Mouse (Mus musculus) natural killer cell, adult 2 months (primary cell): ENCODE results near the gene 2610318N02Rik.
"Not testable (repeated sequence)": the region's sequence is repeated elsewhere in the genome, so short reads cannot be mapped to it uniquely, and the experiment has no call there.

Experiments
- DNase-seq, 2 experiments: peaks; one replicate each; pipeline ENCODE4 v3.0.0; 2022; ENCODE audit warnings: low spot score in 2 of 2

The 2610318N02Rik gene

DNA sequence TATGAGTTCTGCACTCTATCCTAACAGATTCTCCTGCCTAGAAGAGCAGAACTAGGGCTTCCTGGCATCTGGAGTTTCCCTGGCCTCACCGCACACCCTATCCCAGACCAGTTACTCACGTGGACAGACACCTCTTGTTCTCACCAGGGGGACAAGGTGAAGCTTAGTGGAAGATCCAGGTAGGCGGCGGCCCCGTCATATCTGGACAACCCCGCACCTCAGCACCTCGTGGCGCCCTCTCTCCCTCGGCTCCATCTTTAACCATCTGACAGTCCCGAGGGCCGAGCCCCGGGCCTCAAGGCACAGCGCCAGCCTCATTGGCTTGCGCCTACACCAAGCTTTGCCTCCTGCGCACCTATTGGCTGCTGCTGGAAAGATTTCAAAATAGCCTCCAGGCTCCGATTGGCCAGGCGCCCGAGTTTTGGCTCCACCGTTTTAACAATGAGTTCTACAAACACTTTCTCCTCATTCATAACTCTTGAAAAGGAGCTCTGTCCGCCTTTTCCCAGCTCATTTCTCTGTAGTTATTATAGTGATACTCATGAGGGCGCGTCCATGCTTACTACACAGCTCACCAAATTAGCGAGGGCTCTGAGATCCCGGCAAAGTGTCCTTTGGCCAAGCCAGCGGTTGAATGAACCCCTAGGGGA, at the start of gene 2610318N02Rik:
Gene 2610318N02Rik, minus strand, starts transcription at position 297 of the 650 bp plus-strand sequence.
- DNase-seq = peak; percentile 66 to 71

DNA sequence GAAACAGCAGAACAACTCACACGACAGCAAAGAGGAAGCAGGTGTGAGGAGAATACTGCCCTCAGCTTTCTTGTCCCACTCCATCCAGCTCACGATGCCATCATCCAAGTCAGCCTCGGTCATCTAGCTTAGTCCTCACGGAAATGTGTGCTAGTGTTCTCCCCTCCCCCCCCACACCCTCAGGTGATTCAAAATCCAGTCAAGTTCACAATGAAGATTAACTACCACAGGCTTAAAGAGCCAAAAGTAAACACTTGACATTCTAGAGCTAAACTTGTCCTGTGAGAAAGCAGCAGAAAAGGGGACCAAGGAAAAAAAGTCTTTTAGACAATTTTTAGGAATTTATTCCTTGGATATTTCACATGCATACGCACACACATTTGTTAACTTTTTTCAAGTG, 43.1 kb upstream of the 2610318N02Rik start:
- DNase-seq = no peak

DNA sequence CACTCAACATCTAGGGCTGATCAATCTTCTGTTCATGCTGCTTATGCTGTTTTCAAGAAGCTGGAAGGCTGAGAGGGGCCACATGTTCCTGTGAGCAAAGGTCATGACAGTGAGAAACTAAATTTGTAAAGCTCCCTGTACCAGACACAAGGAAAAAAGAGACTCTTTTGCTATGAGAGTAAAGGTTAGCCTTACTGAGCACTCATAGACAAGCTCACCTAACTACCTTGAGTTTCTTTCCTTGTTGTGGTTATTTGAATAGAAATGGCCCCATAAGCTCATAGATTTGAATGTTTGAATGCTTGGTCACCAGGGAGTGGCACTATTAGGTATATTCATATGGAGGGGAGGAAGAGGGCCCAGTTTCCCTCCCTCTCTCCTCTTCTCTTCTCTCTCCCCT, 42.2 kb upstream of the 2610318N02Rik start:
- no peak for DNase-seq

DNA sequence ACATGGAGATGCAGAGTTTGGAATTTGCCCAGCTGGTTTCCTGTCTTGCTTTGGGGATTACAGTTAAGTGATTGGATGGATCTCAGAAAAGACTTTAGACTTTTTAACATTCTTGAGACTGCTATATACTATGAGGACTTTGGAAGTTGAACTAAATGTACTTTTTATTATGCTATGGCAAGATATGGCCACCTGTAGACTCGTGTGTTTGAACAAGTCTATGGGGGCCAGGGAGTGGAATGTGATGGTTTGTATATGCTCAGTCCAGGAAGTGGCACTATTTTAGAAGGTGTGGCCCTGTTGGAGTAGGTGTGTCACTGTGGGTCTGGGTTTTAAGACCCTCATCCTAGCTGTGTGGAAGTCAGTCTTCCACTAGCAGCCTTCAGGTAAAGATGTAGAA, 40.5 kb upstream of the 2610318N02Rik start:
- DNase-seq = not testable (repeated sequence)

- DNase-seq = no peak
Observed at GRCm38 (mm10) chr16:17154346-17154745, 29.4 kb upstream of the 2610318N02Rik start.

- no peak for DNase-seq
Observed at GRCm38 (mm10) chr16:17151874-17152273, 26.9 kb upstream of the 2610318N02Rik start.

GRCm38 (mm10) chr16:17150520-17151258, 25.7 kb upstream of the 2610318N02Rik start:
- DNase-seq = no peak

DNA sequence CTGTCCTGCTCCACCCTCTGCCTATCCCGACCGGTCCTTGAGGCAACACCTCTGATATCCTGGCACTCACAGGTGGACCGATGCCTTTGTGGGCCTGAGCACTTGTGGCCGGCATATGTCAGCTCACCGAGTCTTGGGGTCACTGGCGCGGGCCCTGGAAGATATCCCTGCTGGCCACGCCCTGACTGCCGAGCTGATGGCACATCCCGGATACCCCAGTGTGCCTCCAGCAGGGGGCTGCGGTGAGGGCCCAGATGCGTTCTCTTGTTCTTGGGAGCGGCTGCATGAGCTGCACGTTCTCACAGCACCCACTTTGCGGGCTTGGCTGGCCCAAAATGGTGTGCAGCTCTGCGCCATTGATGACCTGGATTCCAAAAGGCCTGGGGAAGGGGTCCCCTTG, 23.1 kb upstream of the 2610318N02Rik start:
- no peak for DNase-seq

DNA sequence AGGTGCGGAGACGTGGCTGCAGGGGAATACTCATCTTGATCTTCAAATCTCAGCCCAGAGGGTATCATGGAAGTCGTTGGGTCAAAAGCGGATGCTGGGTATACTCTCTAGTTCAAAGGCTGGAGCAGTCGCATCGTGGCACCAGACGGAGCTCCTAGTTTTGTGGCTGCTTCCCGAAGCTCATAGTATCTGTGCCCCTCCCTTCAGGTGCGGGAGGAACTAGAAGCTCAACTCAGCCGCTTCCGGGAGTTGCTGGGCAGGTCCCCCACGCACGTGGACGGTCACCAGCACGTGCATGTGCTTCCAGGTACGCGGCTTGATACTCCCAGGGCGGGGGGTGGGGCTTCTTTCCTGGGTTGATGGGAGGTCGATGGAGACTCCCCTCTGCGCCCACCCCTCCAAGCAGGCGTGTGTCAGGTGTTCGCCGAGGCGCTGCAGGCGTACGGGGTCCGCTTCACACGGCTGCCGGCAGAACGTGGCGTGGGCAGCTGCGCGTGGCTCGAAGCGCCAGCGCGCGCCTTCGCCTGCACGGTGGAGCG, 22.5 kb upstream of the 2610318N02Rik start:
- peak in 1 of 2 experiments; percentile 23 for DNase-seq

GRCm38 (mm10) chr16:17146772-17147235, 21.8 kb upstream of the 2610318N02Rik start, which contains the start of gene Ccdc116:
Gene Ccdc116 (minus strand): TSS chr16:17147229.
- DNase-seq = peak; percentile 59 to 77

GRCm38 (mm10) chr16:17144339-17144738, 19.4 kb upstream of the 2610318N02Rik start, which contains the start of gene Ydjc:
Gene Ydjc (plus strand): TSS chr16:17144621.
- DNase-seq = no peak

DNA sequence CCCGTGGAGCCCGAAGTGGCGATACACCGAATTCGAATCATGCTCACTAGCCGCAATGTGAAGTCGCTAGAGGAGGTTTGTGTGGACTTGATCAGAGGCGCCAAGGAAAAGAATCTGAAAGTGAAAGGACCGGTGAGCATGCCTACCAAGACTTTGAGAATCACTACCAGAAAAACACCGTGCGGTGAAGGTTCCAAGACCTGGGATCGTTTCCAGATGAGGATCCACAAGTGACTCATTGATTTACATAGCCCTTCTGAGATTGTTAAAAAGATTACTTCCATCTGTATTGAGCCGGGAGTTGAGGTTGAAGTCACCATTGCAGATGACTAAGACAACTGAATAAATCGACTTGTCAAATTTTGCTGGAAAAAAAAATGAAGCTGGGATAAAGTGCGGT, 12.4 kb upstream of the 2610318N02Rik start:
- no peak for DNase-seq

DNA sequence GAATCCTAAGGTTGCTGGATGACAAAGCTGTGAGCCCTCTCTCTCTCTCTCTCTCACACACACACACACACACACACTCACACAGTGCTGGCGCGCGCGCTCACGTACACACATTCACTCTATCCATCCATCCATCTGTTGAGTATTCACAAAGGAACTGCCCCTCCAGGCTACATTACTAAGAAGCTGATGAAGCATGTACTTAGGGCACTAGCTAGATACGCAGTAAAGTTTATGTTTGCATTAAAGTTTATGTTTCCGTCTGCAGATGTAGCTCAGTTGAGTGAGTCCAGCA, 7.9 kb upstream of the 2610318N02Rik start:
- DNase-seq = no peak

DNA sequence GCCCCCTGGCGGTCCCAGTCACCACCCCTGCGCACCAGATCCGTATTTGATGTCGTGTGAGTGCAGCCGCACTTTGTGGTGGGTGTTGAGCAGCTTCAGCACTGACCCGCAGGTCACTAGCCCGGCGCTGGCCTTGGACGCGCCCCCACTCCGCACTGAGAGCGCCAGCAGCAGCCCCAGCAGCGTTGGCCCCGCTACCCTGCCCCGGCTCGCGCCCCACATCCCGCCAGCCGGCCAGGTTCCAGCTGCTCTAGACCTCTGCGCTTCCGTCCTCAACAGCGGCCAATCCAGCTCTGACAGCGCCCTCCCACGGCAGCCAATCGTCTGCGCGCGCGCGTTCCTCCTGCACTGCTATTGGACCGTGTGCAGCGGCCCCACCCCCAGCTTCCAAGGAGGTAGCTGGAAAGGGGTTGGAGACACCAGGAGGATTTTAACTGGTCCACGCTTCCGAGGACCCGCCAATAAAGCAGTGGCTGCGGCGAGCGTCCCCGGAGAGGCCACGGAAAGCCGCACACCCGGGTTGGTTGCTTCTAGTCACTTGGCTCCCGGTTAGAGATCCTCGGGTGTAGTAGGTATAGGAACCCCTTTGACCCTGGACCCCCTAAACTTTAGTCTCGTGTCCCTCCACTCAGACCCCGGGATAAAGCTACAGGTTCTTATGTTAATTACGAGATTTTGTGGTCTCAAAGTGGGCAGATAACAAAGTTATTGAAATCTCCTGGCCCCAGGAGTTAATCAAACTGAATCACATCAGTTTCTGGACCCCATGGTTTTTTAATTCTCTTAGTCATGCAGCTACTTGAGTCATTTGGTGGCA, 7.3 kb upstream of the 2610318N02Rik start, which contains the start of gene Sdf2l1:
Gene Sdf2l1, minus strand, starts transcription at position 295 of the 817 bp plus-strand sequence.
- peak; percentile 89 to 93 for DNase-seq

- DNase-seq = peak; percentile 13 to 20
Observed at GRCm38 (mm10) chr16:17131191-17132088, 6.5 kb upstream of the 2610318N02Rik start.

GRCm38 (mm10) chr16:17127292-17127691, 2.3 kb upstream of the 2610318N02Rik start:
- peak; percentile 50 to 66 for DNase-seq

- DNase-seq = no peak
Observed at GRCm38 (mm10) chr16:17124119-17124870, 672 bp downstream of the 2610318N02Rik start.

DNA sequence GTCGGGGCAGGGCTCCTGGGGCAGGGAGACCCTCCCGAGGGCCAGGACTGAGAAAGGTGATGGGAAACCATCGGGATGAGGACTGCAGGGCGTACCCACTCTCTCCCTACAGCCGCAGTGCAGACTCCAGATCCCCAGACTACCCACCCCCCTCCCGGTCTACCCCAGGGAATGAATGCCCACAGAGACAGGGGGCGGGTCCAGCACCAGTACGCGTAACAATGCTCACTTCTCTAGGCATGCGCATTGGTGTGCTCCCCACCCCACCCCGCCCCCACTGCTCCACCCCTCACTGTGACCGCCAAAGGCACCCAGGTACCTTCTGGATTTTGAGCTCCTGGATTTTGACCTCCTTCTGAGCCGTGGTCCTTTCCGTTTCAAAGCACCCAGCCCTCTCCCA, 3.4 kb downstream of the 2610318N02Rik start:
- DNase-seq = no peak

DNA sequence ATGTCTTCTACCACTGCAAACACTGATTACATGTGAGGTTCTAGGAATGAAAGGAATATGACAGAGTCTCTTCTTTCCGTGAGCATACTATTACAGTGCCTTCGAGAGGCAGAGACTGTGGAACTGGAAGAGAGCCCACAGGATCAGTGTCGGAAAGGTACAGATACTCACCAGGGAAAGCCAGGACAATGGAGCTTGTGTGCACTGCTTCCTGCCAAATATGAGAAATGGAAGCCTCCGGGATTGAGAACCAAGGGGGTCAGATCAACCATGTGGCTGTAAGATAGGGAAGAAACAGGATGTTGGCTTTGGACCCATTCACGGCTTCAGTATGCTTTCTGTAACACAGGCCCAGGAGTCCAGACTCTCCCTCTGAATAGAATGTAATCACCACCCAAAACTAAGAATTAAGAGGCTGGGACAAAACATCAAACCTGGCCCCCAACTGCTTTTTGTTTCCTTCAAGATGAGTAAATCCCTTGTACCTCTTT, 7.6 kb downstream of the 2610318N02Rik start:
- DNase-seq = no peak
